Comparison of ENCODE assay signal across 9 mouse cellular contexts in genomic region chr7:19299194-19299593, GRCm38 (mm10). TPM values are rescaled to one million over a fixed set of nuclear protein-coding genes. Genes with fewer than 3 reads are reported as not detected.
A peak's percentile ranks its signal among the peaks of the same experiment; 100 is the strongest.
DNase-seq lines count a peak whose midpoint lies in the region; TF ChIP-seq lines count a peak whose summit lies in the region.
"Had no signal": no experiment of that assay in that cellular context is flagged by ENCODE, and none has a peak within 500 bp of the region (broad histone marks: within the 10 kb centered on the region; RNA-seq: fewer than 3 reads in every experiment).

No protein-coding gene starts in this region.

- TF ChIP-seq CTCF in brain, embryonic 14.5 days (IDR thresholded peaks at IDR 0.05; ENCODE audit: borderline replicate concordance, extremely low read depth, insufficient read depth, insufficient read length) = peak; percentile 66

- intact Hi-C loops in heart, postnatal 14 days (cut with DNase I) = loop anchor here (5.0 kb wide), 1 partner anchor 63 kb away; no protein-coding TSS in a partner anchor

- TF ChIP-seq POLR2A in brain, embryonic 14.5 days (IDR thresholded peaks at IDR 0.05; ENCODE audit: borderline replicate concordance, extremely low read depth, insufficient read depth, insufficient read length, poor library complexity, severe bottlenecking) = no peak

- peak; percentile 54 to 72 for DNase-seq in heart, postnatal 14 days
- no peak for DNase-seq in heart, adult 8-10 months (ENCODE audit: low spot score)
- peak; percentile 62 for DNase-seq in right cerebral cortex, postnatal 14 days
- DNase-seq in right cerebral cortex, postnatal 25 days = no peak
- DNase-seq in brain, embryonic 14.5 days (ENCODE audit: low read depth) = peak; percentile 66
- peak; percentile 70 for DNase-seq in lung, postnatal 36 days
- DNase-seq in thymus, postnatal 14 days = no peak
- no peak for DNase-seq in layer of hippocampus, adult 9-11 months

RNA-seq across cellular contexts. Expression of gene Fosb, which starts 10.7 kb away (rescaled TPM):
- 1 to 10 TPM in 1 of 2 experiments, under 1 TPM in 1; 0.60 to 1.2 TPM for total RNA-seq in heart, postnatal 14 days (2021)
- 1 to 10 TPM; 1.2 to 9.8 (median 5.1) TPM for total RNA-seq in heart, adult 8-10 months (2022)
- polyA plus RNA-seq in brain, embryonic 14.5 days (2012; rRNA removed) = 0.19 and 0.23 TPM in 2 replicates

RNA-seq across cellular contexts. Expression of gene Rtn2, which starts 16.8 kb away (rescaled TPM):
- total RNA-seq in heart, postnatal 14 days (2021) = 100 to 1,000 TPM; 106 to 122 TPM
- 100 to 1,000 TPM; 137 to 160 (median 149) TPM for total RNA-seq in heart, adult 8-10 months (2022)
- polyA plus RNA-seq in brain, embryonic 14.5 days (2012; rRNA removed) = 159 and 189 TPM in 2 replicates
- total RNA-seq: hematopoietic stem cell, adult 5-6 weeks had no signal

RNA-seq across cellular contexts. Expression of gene Ppm1n, which starts 19.3 kb away (rescaled TPM):
- not detected for total RNA-seq in heart, postnatal 14 days (2021)
- not detected for total RNA-seq in heart, adult 8-10 months (2022)
- polyA plus RNA-seq in brain, embryonic 14.5 days (2012; rRNA removed) = 1.1 and 1.3 TPM in 2 replicates
- total RNA-seq: hematopoietic stem cell, adult 5-6 weeks had no signal

RNA-seq across cellular contexts. Expression of gene Vasp, which starts 27.6 kb away (rescaled TPM):
- 10 to 100 TPM; 55.7 to 59.1 TPM for total RNA-seq in heart, postnatal 14 days (2021)
- 10 to 100 TPM; 18.0 to 27.2 (median 24.3) TPM for total RNA-seq in heart, adult 8-10 months (2022)
- polyA plus RNA-seq in brain, embryonic 14.5 days (2012; rRNA removed) = 66.4 and 89.0 TPM in 2 replicates

RNA-seq across cellular contexts. Expression of gene Ercc1, which starts 45.4 kb away (rescaled TPM):
- total RNA-seq in heart, postnatal 14 days (2021) = 10 to 100 TPM; 41.1 to 48.0 TPM
- 10 to 100 TPM; 39.8 to 46.9 (median 44.4) TPM for total RNA-seq in heart, adult 8-10 months (2022)
- polyA plus RNA-seq in brain, embryonic 14.5 days (2012; rRNA removed) = 65.1 and 81.9 TPM in 2 replicates

Comparison
In these comparisons a context has a peak if more than half of its experiments do, and no peak if none do; other contexts are left out.
1. DNase-seq: peak in heart, postnatal 14 days (2 of 2), right cerebral cortex, postnatal 14 days (single experiment), brain, embryonic 14.5 days (single experiment) and lung, postnatal 36 days (single experiment); none in heart, adult 8-10 months (single experiment), right cerebral cortex, postnatal 25 days (single experiment), thymus, postnatal 14 days (single experiment) and layer of hippocampus, adult 9-11 months (single experiment).